Mouse (Mus musculus) ES-E14 (cell line): Measurements from ENCODE around the gene Dguok. TPM values are rescaled to one million over a fixed set of nuclear protein-coding genes. Genes with fewer than 3 reads are reported as not detected.

Experiments
- DNase-seq: peaks from one replicate; pipeline ENCODE4 v3.0.0-alpha.2; 2013; ENCODE audit warnings: low read depth, low spot score
- H3K27ac ChIP-seq: 2 replicates; pipeline ENCODE4 v1.5.1; 2012; ENCODE audit warnings: low read depth, mild to moderate bottlenecking, low read length, moderate library complexity, mixed read lengths; ENCODE audit not compliant: poor library complexity, insufficient read depth, severe bottlenecking
- H3K36me3 ChIP-seq: 2 replicates; pipeline ENCODE4 v1.6.1; 2012; ENCODE audit warnings: mild to moderate bottlenecking, low read length, moderate library complexity, mixed read lengths; ENCODE audit not compliant: control insufficient read depth, poor library complexity, insufficient read depth, severe bottlenecking
- H3K4me1 ChIP-seq, 2 experiments: fragments of 150-350 bp in 1 of 2; sonication (generic) in 1 of 2; 2 replicates each; pipeline ENCODE4 v1.6.1; 2012; ENCODE audit warnings: low read length in 2 of 2, mild to moderate bottlenecking in 1 of 2, mixed read lengths in 1 of 2; ENCODE audit not compliant: control insufficient read depth in 2 of 2, insufficient read depth in 2 of 2, poor library complexity in 1 of 2
- H3K4me3 ChIP-seq, 2 experiments: fragments of 150-350 bp in 1 of 2; sonication (generic) in 1 of 2; 2 replicates each; pipeline ENCODE4 v1.5.1; 2012; ENCODE audit warnings: low read length in 2 of 2, low read depth in 1 of 2, mild to moderate bottlenecking in 1 of 2, mixed read lengths in 1 of 2; ENCODE audit not compliant: insufficient read depth in 1 of 2, poor library complexity in 1 of 2, severe bottlenecking in 1 of 2
- H3K9ac ChIP-seq: 2 replicates; pipeline ENCODE4 v1.6.1; 2012; ENCODE audit warnings: low read depth, mild to moderate bottlenecking, low read length, mixed read lengths; ENCODE audit not compliant: poor library complexity, insufficient read depth, severe bottlenecking
- H3K9me3 ChIP-seq: fragments of 150-350 bp; sonication (generic); 2 replicates; pipeline ENCODE4 v1.6.1; 2012; ENCODE audit warnings: low read depth, mild to moderate bottlenecking, low read length; ENCODE audit not compliant: control insufficient read depth, insufficient read depth
- CHD2 ChIP-seq: IDR thresholded peaks from 2 replicates; pipeline ENCODE4 v1.6.1; 2014; ENCODE audit warnings: mild to moderate bottlenecking, low read depth, low read length, inconsistent platforms
- HCFC1 ChIP-seq: IDR thresholded peaks from 2 replicates; pipeline ENCODE4 v1.6.1; 2012; ENCODE audit warnings: low read length, inconsistent platforms, borderline replicate concordance; ENCODE audit not compliant: insufficient read depth
- MAFK ChIP-seq: IDR thresholded peaks from 2 replicates; pipeline ENCODE4 v1.6.1; 2014; ENCODE audit warnings: mild to moderate bottlenecking, low read depth, low read length, inconsistent platforms; ENCODE audit not compliant: insufficient read depth
- ZC3H11A ChIP-seq: IDR thresholded peaks from 2 replicates; pipeline ENCODE4 v1.6.1; 2012; ENCODE audit warnings: low read depth, mild to moderate bottlenecking, inconsistent platforms, low read length, borderline replicate concordance
- ZNF384 ChIP-seq: IDR thresholded peaks from 2 replicates; pipeline ENCODE4 v1.6.1; 2012; ENCODE audit warnings: low read depth, low read length, inconsistent platforms
- in situ Hi-C, 2 experiments: fragments of 600-800 bp; cut with MboI; formaldehyde crosslinking; loops; one replicate each; pipeline ENCODE4 v1.15.1; 2025; ENCODE audit warnings: low sequenced_read_pairs in 2 of 2, inconsistent platforms in 1 of 2; ENCODE audit not compliant: unreplicated experiment in 2 of 2
- total RNA-seq: library from RNA; depleted of rRNA; stranded (reverse); fragments of 300-350 nt; gene quantifications from 2 replicates; pipeline ENCODE4 v1.2.3, GENCODE M21; 2012

Gene Dguok
- total RNA-seq, 1 experiment = 21.4 TPM

- Histone ChIP-seq H3K4me3 (no peak overlapping the region), H3K36me3 (no peaks in the 10 kb centered on the region), H3K9ac (no peak overlapping the region), H3K9me3 (no peaks in the 10 kb centered on the region), H3K4me1 (peaks cover 0 to 9% of the 10 kb centered on the region in 2 experiments; a peak in 1 of 4 replicates), H3K27ac (no peak overlapping the region)
- no peak for DNase-seq
- TF ChIP-seq ZC3H11A (no peak), ZNF384 (no peak), HCFC1 (no peak), CHD2 (no peak)
- in situ Hi-C loops = no loop called here
These were observed 69.0 kb downstream of the Dguok start for GRCm38 (mm10) chr6:83437802-83438201.

GRCm38 (mm10) chr6:83437225-83437624, 69.5 kb downstream of the Dguok start:
- Histone ChIP-seq H3K4me1 (peaks cover 0 to 9% of the 10 kb centered on the region in 2 experiments; a peak in 1 of 4 replicates), H3K27ac (no peak overlapping the region), H3K9me3 (no peaks in the 10 kb centered on the region), H3K9ac (no peak overlapping the region), H3K4me3 (no peak overlapping the region), H3K36me3 (no peaks in the 10 kb centered on the region)
- DNase-seq = no peak
- in situ Hi-C loops = no loop called here
- TF ChIP-seq MAFK (no peak), ZNF384 (no peak), CHD2 (no peak), ZC3H11A (no peak), HCFC1 (no peak)

GRCm38 (mm10) chr6:83436547-83436946, 70.2 kb downstream of the Dguok start:
- in situ Hi-C loops = no loop called here
- Histone ChIP-seq H3K4me3 (no peak overlapping the region), H3K36me3 (no peaks in the 10 kb centered on the region), H3K27ac (no peak overlapping the region), H3K9ac (no peak overlapping the region), H3K4me1 (peaks cover 0 to 9% of the 10 kb centered on the region in 2 experiments; a peak in 1 of 4 replicates), H3K9me3 (no peaks in the 10 kb centered on the region)
- DNase-seq = no peak
- TF ChIP-seq CHD2 (no peak), ZNF384 (no peak), MAFK (no peak), ZC3H11A (no peak), HCFC1 (no peak)

- Histone ChIP-seq H3K4me1 (peaks cover 0 to 2% of the 10 kb centered on the region in 2 experiments; a peak in 1 of 4 replicates), H3K36me3 (no peaks in the 10 kb centered on the region)
- no peak for DNase-seq
These were observed 71.6 kb downstream of the Dguok start for GRCm38 (mm10) chr6:83435174-83435573.

GRCm38 (mm10) chr6:83433546-83433945, 73.2 kb downstream of the Dguok start:
- Histone ChIP-seq H3K36me3 (no peaks in the 10 kb centered on the region), H3K4me3 (no peak overlapping the region), H3K9ac (no peak overlapping the region), H3K9me3 (no peaks in the 10 kb centered on the region), H3K4me1 (no peaks in the 10 kb centered on the region), H3K27ac (no peak overlapping the region)
- in situ Hi-C loops = no loop called here
- no peak for DNase-seq
- TF ChIP-seq CHD2 = no peak
- no peak for TF ChIP-seq ZC3H11A
- no peak for TF ChIP-seq MAFK
- no peak for TF ChIP-seq HCFC1
- no peak for TF ChIP-seq ZNF384

More at GRCm38 (mm10) chr6:83435174-83435573, 71.6 kb downstream of the Dguok start:
- in situ Hi-C loops = no loop called here
- Histone ChIP-seq H3K4me3 (no peak overlapping the region), H3K27ac (no peak overlapping the region), H3K9me3 (no peaks in the 10 kb centered on the region), H3K9ac (no peak overlapping the region)
- TF ChIP-seq HCFC1 (no peak), CHD2 (no peak), ZNF384 (no peak), MAFK (no peak), ZC3H11A (no peak)
